Mouse (Mus musculus): ENCODE data around the gene Gm10197. TPM values are rescaled to one million over a fixed set of nuclear protein-coding genes. Genes with fewer than 3 reads are reported as not detected.

The Gm10197 gene
- total and polyA plus RNA-seq, 3 experiments = not detected

- no peak for DNase-seq
These were observed 22.1 kb upstream of the Gm10197 start for GRCm38 (mm10) chr19:53393646-53394045.

- DNase-seq = no peak
These were observed 21.3 kb upstream of the Gm10197 start for GRCm38 (mm10) chr19:53392781-53393343.

GRCm38 (mm10) chr19:53391787-53392186 lies 20.2 kb upstream of the Gm10197 start:
- no peak for DNase-seq

GRCm38 (mm10) chr19:53391386-53391785 lies 19.8 kb upstream of the Gm10197 start:
- DNase-seq = no peak

GRCm38 (mm10) chr19:53390495-53391007 lies 19.0 kb upstream of the Gm10197 start, which contains the start of gene Smndc1:
TSS of gene Smndc1 (minus strand) at chr19:53390578.
- peak; percentile 99 for DNase-seq

GRCm38 (mm10) chr19:53389851-53390431 lies 18.4 kb upstream of the Gm10197 start:
- DNase-seq = no peak

GRCm38 (mm10) chr19:53389417-53389816 lies 17.9 kb upstream of the Gm10197 start:
- DNase-seq = no peak

GRCm38 (mm10) chr19:53383336-53383735 lies 11.8 kb upstream of the Gm10197 start:
- DNase-seq = no peak

- no peak for DNase-seq
These were observed 6.9 kb upstream of the Gm10197 start for GRCm38 (mm10) chr19:53378421-53378820.

- DNase-seq = no peak
These were observed 6.1 kb upstream of the Gm10197 start for GRCm38 (mm10) chr19:53377652-53378051.

GRCm38 (mm10) chr19:53375816-53376215 lies 4.2 kb upstream of the Gm10197 start:
- no peak for DNase-seq

- DNase-seq = no peak
These were observed 3.7 kb upstream of the Gm10197 start for GRCm38 (mm10) chr19:53375299-53375698.

- no peak for DNase-seq
These were observed 2.0 kb upstream of the Gm10197 start for GRCm38 (mm10) chr19:53373570-53373969.

GRCm38 (mm10) chr19:53370233-53370632 lies 1.3 kb downstream of the Gm10197 start:
- no peak for DNase-seq

- peak; percentile 82 for DNase-seq
These were observed 2.0 kb downstream of the Gm10197 start for GRCm38 (mm10) chr19:53369469-53370043.

GRCm38 (mm10) chr19:53366881-53367280 lies 4.7 kb downstream of the Gm10197 start:
- no peak for DNase-seq

- no peak for DNase-seq
These were observed 5.3 kb downstream of the Gm10197 start for GRCm38 (mm10) chr19:53366057-53366775.

GRCm38 (mm10) chr19:53364963-53365362 lies 6.6 kb downstream of the Gm10197 start:
- peak; percentile 77 for DNase-seq

GRCm38 (mm10) chr19:53364551-53364950 lies 7.0 kb downstream of the Gm10197 start:
- no peak for DNase-seq

- DNase-seq = no peak
These were observed 8.6 kb downstream of the Gm10197 start for GRCm38 (mm10) chr19:53362967-53363366.

GRCm38 (mm10) chr19:53360265-53360958 lies 11.2 kb downstream of the Gm10197 start:
- peak; percentile 20 for DNase-seq
